13 mouse cellular contexts compared by ENCODE assay signal in genomic region chr4:148491448-148491847, GRCm38 (mm10). TPM values are rescaled to one million over a fixed set of nuclear protein-coding genes. Genes with fewer than 3 reads are reported as not detected.
DNase-seq lines count a peak whose midpoint lies in the region; ATAC-seq lines count a peak whose summit lies in the region.
"Had no signal": no experiment of that assay in that cellular context is flagged by ENCODE, and none has a peak within 500 bp of the region (broad histone marks: within the 10 kb centered on the region; RNA-seq: fewer than 3 reads in every experiment).

No protein-coding gene starts in this region.

- DNase-seq in forebrain, embryonic 11.5 days (ENCODE audit: low spot score): no peak
- peak; percentile 51 to 55 for DNase-seq in kidney, adult 8-10 months
- peak; percentile 69 for DNase-seq in brain, adult 2 months (ENCODE audit: low read depth, low spot score)
- DNase-seq in cerebellum, postnatal 25 days: peak; percentile 74 to 80
- DNase-seq in liver: no peak
- DNase-seq in embryo, embryonic 10 days (ENCODE audit: low spot score): no peak
- DNase-seq: heart, postnatal 36 days; lung, postnatal 4 days had no signal

- H3K9me3 ChIP-seq in forebrain, embryonic 13.5 days (replicated peaks): no peaks in the 10 kb centered on the region
- H3K9me3 ChIP-seq in forebrain, embryonic 11.5 days (ENCODE audit: control insufficient read depth, low read length): no peaks in the 10 kb centered on the region
- no peaks in the 10 kb centered on the region for H3K9me3 ChIP-seq in kidney, embryonic 15.5 days (replicated peaks)
- H3K9me3 ChIP-seq: intestine, embryonic 15.5 days had no signal

- H3K36me3 ChIP-seq in forebrain, embryonic 13.5 days (ENCODE audit: poor library complexity, severe bottlenecking): peaks cover 89% of the 10 kb centered on the region
- peaks cover 5% of the 10 kb centered on the region for H3K36me3 ChIP-seq in forebrain, embryonic 11.5 days (ENCODE audit: control insufficient read depth, insufficient read depth, low read length)
- H3K36me3 ChIP-seq in kidney, embryonic 15.5 days: peaks cover 83% of the 10 kb centered on the region

- H3K9ac ChIP-seq in forebrain, embryonic 13.5 days: no peak overlapping the region
- no peak overlapping the region for H3K9ac ChIP-seq in forebrain, embryonic 11.5 days (ENCODE audit: low read length)
- H3K9ac ChIP-seq in kidney, embryonic 15.5 days: no peak overlapping the region
- H3K9ac ChIP-seq: intestine, embryonic 15.5 days; liver, embryonic 14.5 days had no signal

- H3K27ac ChIP-seq in forebrain, embryonic 13.5 days: no peak overlapping the region
- H3K27ac ChIP-seq in forebrain, embryonic 11.5 days (ENCODE audit: low read depth, low read length): no peak overlapping the region
- no peak overlapping the region for H3K27ac ChIP-seq in kidney, embryonic 15.5 days
- H3K27ac ChIP-seq: intestine, embryonic 15.5 days; liver, embryonic 14.5 days had no signal

- WGBS in forebrain, embryonic 13.5 days: 86% methylated on average over 7 of the region's 7 CpGs
- 92% methylated on average over 7 of the region's 7 CpGs for WGBS in forebrain, embryonic 11.5 days
- 93% methylated on average over 7 of the region's 7 CpGs for WGBS in kidney, embryonic 15.5 days

- H3K27me3 ChIP-seq in forebrain, embryonic 13.5 days: no peaks in the 10 kb centered on the region
- no peaks in the 10 kb centered on the region for H3K27me3 ChIP-seq in forebrain, embryonic 11.5 days (ENCODE audit: control insufficient read depth, insufficient read depth, low read length)
- no peaks in the 10 kb centered on the region for H3K27me3 ChIP-seq in kidney, embryonic 15.5 days
- H3K27me3 ChIP-seq: intestine, embryonic 15.5 days had no signal

- ATAC-seq in forebrain, embryonic 13.5 days: peak; percentile 39; the same call in 1 of the 2 replicates
- no peak for ATAC-seq in forebrain, embryonic 11.5 days (replicated peaks; ENCODE audit: low FRiP score)
- ATAC-seq in kidney, embryonic 15.5 days (replicated peaks; ENCODE audit: low FRiP score): no peak
- ATAC-seq: intestine, embryonic 15.5 days had no signal

- H3K4me3 ChIP-seq in forebrain, embryonic 13.5 days: no peak overlapping the region
- H3K4me3 ChIP-seq in forebrain, embryonic 11.5 days (ENCODE audit: low read depth, low read length): no peak overlapping the region
- no peak overlapping the region for H3K4me3 ChIP-seq in kidney, embryonic 15.5 days (replicated peaks)
- H3K4me3 ChIP-seq: intestine, embryonic 15.5 days had no signal

- peaks cover 10% of the 10 kb centered on the region for H3K4me1 ChIP-seq in forebrain, embryonic 13.5 days
- no peaks in the 10 kb centered on the region for H3K4me1 ChIP-seq in forebrain, embryonic 11.5 days (replicated peaks; ENCODE audit: control insufficient read depth, insufficient read depth, low read length)
- H3K4me1 ChIP-seq in kidney, embryonic 15.5 days: peaks cover 6% of the 10 kb centered on the region; the same call in 1 of the 2 replicates
- H3K4me1 ChIP-seq: intestine, embryonic 15.5 days had no signal

- no peak overlapping the region for H3K4me2 ChIP-seq in forebrain, embryonic 13.5 days
- no peak overlapping the region for H3K4me2 ChIP-seq in forebrain, embryonic 11.5 days (ENCODE audit: low read depth, low read length, severe bottlenecking)
- H3K4me2 ChIP-seq in kidney, embryonic 15.5 days: no peak overlapping the region
- H3K4me2 ChIP-seq: intestine, embryonic 15.5 days had no signal

RNA-seq across cellular contexts. Expression of gene Angptl7, which starts 8.8 kb away (rescaled TPM):
- 0.37 and 0.41 TPM in 2 replicates for polyA plus RNA-seq in forebrain, embryonic 13.5 days (2015; fragmentation: Nextera tagmentation; extraction: Ambion mirVana)
- polyA plus RNA-seq in forebrain, embryonic 11.5 days (2014; fragmentation: Nextera tagmentation; extraction: Ambion mirVana): 0.20 and 0.47 TPM in 2 replicates
- polyA plus RNA-seq in kidney, embryonic 15.5 days (2015; fragmentation: Nextera tagmentation; extraction: Ambion mirVana): 1.4 and 3.8 TPM in 2 replicates
- polyA plus RNA-seq: small intestine, adult 2 months had no signal

RNA-seq across cellular contexts. Expression of gene Mtor, which starts 43.0 kb away (rescaled TPM):
- polyA plus RNA-seq in forebrain, embryonic 13.5 days (2015; fragmentation: Nextera tagmentation; extraction: Ambion mirVana): 21.9 and 24.0 TPM in 2 replicates
- 30.6 and 37.6 TPM in 2 replicates for polyA plus RNA-seq in forebrain, embryonic 11.5 days (2014; fragmentation: Nextera tagmentation; extraction: Ambion mirVana)
- 19.5 and 20.0 TPM in 2 replicates for polyA plus RNA-seq in kidney, embryonic 15.5 days (2015; fragmentation: Nextera tagmentation; extraction: Ambion mirVana)

RNA-seq across cellular contexts. Expression of gene Ubiad1, which starts 46.9 kb away (rescaled TPM):
- polyA plus RNA-seq in forebrain, embryonic 13.5 days (2015; fragmentation: Nextera tagmentation; extraction: Ambion mirVana): 17.3 and 18.7 TPM in 2 replicates
- polyA plus RNA-seq in forebrain, embryonic 11.5 days (2014; fragmentation: Nextera tagmentation; extraction: Ambion mirVana): 17.0 and 19.6 TPM in 2 replicates
- 24.9 and 26.8 TPM in 2 replicates for polyA plus RNA-seq in kidney, embryonic 15.5 days (2015; fragmentation: Nextera tagmentation; extraction: Ambion mirVana)

Comparison
In these comparisons a context has a peak if more than half of its experiments do, and no peak if none do; other contexts are left out.
1. DNase-seq: peak in kidney, adult 8-10 months (2 of 2), brain, adult 2 months (single experiment) and cerebellum, postnatal 25 days (2 of 2); none in forebrain, embryonic 11.5 days (single experiment), liver (single experiment) and embryo, embryonic 10 days (single experiment).